In genomic region chr6:60829282-60829891, GRCm38 (mm10) we compare ENCODE assay signal across 8 mouse cellular contexts. TPM values are rescaled to one million over a fixed set of nuclear protein-coding genes. Genes with fewer than 3 reads are reported as not detected.
DNase-seq lines count a peak whose midpoint lies in the region; ATAC-seq and TF ChIP-seq lines count a peak whose summit lies in the region.

Gene Snca, minus strand, starts transcription at chr6:60829855.

- no peak for DNase-seq in heart, adult 2 months
- DNase-seq in heart, adult 8-10 months (ENCODE audit: low spot score) = no peak
- peak; percentile 66 to 69 for DNase-seq in cerebellum, postnatal 10 days
- peak; percentile 42 to 43 for DNase-seq in frontal cortex, postnatal 14 days (ENCODE audit: low spot score in 2 of 2)
- DNase-seq in kidney, postnatal 25 days = peak; percentile 11 to 30
- peak; percentile 45 to 55 for DNase-seq in right cerebral cortex, adult 2 months (ENCODE audit: low spot score in 2 of 2)
- DNase-seq in yolk sac, embryonic 10.5 days (ENCODE audit: low spot score) = no peak

- no peak for TF ChIP-seq EP300 in heart, adult 2 months (IDR thresholded peaks at IDR 0.05; ENCODE audit: insufficient read depth, low read depth, low read length)

- H3K4me2 ChIP-seq in liver, embryonic 12.5 days = peak within 1 kb of the TSS; percentile 80

- no peaks in the 10 kb centered on the region for H3K4me1 ChIP-seq in heart, adult 2 months (ENCODE audit: control insufficient read depth, insufficient read depth, low read length)
- peaks cover 29% of the 10 kb centered on the region for H3K4me1 ChIP-seq in liver, embryonic 12.5 days

- H3K36me3 ChIP-seq in heart, adult 2 months (ENCODE audit: control insufficient read depth, insufficient read depth, low read length) = no peaks in the 10 kb centered on the region
- peaks cover 13% of the 10 kb centered on the region for H3K36me3 ChIP-seq in liver, embryonic 12.5 days

- H3K79me2 ChIP-seq in heart, adult 2 months (replicated peaks; ENCODE audit: control insufficient read depth, insufficient read depth, low read length) = no peaks in the 10 kb centered on the region

- peak within 1 kb of the TSS; percentile 23; the same call in 1 of the 2 replicates for H3K4me3 ChIP-seq in heart, adult 2 months
- H3K4me3 ChIP-seq in liver, embryonic 12.5 days = peak within 1 kb of the TSS; percentile 84

- H3K27ac ChIP-seq in heart, adult 2 months = no peak within 1 kb of the TSS
- H3K27ac ChIP-seq in liver, embryonic 12.5 days = peak within 1 kb of the TSS; percentile 98

- no peaks in the 10 kb centered on the region for H3K27me3 ChIP-seq in heart, adult 2 months (ENCODE audit: control insufficient read depth, insufficient read depth, low read length)
- no peaks in the 10 kb centered on the region; the same call in 1 of the 2 replicates for H3K27me3 ChIP-seq in liver, embryonic 12.5 days (replicated peaks)

- no peak for TF ChIP-seq POLR2A in heart, adult 2 months (IDR thresholded peaks at IDR 0.05; ENCODE audit: insufficient read depth, low read depth, low read length)

- TF ChIP-seq CTCF in heart, adult 2 months (IDR thresholded peaks at IDR 0.05) = no peak

- ATAC-seq in liver, embryonic 12.5 days = no peak

- H3K9me3 ChIP-seq in liver, embryonic 12.5 days (replicated peaks) = no peaks in the 10 kb centered on the region

- H3K9ac ChIP-seq in heart, adult 2 months (ENCODE audit: low read depth, low read length) = peak within 1 kb of the TSS; percentile 3; the same call in 1 of the 2 replicates
- peak within 1 kb of the TSS; percentile 94 for H3K9ac ChIP-seq in liver, embryonic 12.5 days

- intact Hi-C loops in heart, adult 2 months (cut with DNase I) = no loop called here

- 3% methylated on average over 14 of the region's 14 CpGs for WGBS in heart, adult 2 months
- 4% methylated on average over 14 of the region's 14 CpGs for WGBS in liver, embryonic 12.5 days (ENCODE audit: insufficient replicate concordance)

RNA-seq across cellular contexts. Expression of gene Snca, which starts in this region (rescaled TPM):
- 10 to 100 TPM; 11.6 to 97.1 TPM for total RNA-seq in heart, adult 2 months (2021)
- polyA plus RNA-seq in heart, adult 2 months (2012; rRNA removed) = 8.3 and 43.1 TPM in 2 replicates
- 10 to 100 TPM in 1 of 4 experiments, 1 to 10 TPM in 3; 4.1 to 21.8 (median 7.5) TPM for total RNA-seq in heart, adult 8-10 months (2022)
- polyA plus RNA-seq in liver, embryonic 12.5 days (2016; fragmentation: Nextera tagmentation; extraction: Ambion mirVana) = 302 and 303 TPM in 2 replicates

Comparison
In these comparisons a context has a peak if more than half of its experiments do, and no peak if none do; other contexts are left out.
1. DNase-seq: peak in cerebellum, postnatal 10 days (2 of 2), frontal cortex, postnatal 14 days (2 of 2), kidney, postnatal 25 days (2 of 2) and right cerebral cortex, adult 2 months (2 of 2); none in heart, adult 2 months (0 of 2), heart, adult 8-10 months (single experiment) and yolk sac, embryonic 10.5 days (single experiment).